Mouse (Mus musculus): ENCODE measurements around the gene Wwox. TPM values are rescaled to one million over a fixed set of nuclear protein-coding genes. Genes with fewer than 3 reads are reported as not detected.
A peak's percentile ranks its signal among the peaks of the same experiment; 100 is the strongest.

Gene Wwox
- total RNA-seq, 2 experiments from 2014 or later = 27.3 to 28.0 TPM

GRCm38 (mm10) chr8:114743185-114743915, 303.9 kb downstream of the Wwox start:
- DNase-seq = no peak

GRCm38 (mm10) chr8:114746373-114746772, 306.9 kb downstream of the Wwox start:
- DNase-seq = no peak

- no peak for DNase-seq
Measured at GRCm38 (mm10) chr8:114751376-114752135, 312.1 kb downstream of the Wwox start.

- DNase-seq = no peak
Measured at GRCm38 (mm10) chr8:114759621-114760020, 320.2 kb downstream of the Wwox start.

- no peak for DNase-seq
Measured at GRCm38 (mm10) chr8:114768536-114768935, 329.1 kb downstream of the Wwox start.

GRCm38 (mm10) chr8:114770856-114771776, 331.7 kb downstream of the Wwox start:
- peak; percentile 79 to 89 for DNase-seq

- DNase-seq = no peak
Measured at GRCm38 (mm10) chr8:114772276-114772849, 332.9 kb downstream of the Wwox start.

- DNase-seq = peak; percentile 84 to 86
Measured at GRCm38 (mm10) chr8:114773461-114774414, 334.3 kb downstream of the Wwox start.

GRCm38 (mm10) chr8:114774415-114774775, 334.9 kb downstream of the Wwox start:
- no peak for DNase-seq

GRCm38 (mm10) chr8:114775543-114775942, 336.1 kb downstream of the Wwox start:
- no peak for DNase-seq

GRCm38 (mm10) chr8:114776696-114777095, 337.2 kb downstream of the Wwox start:
- DNase-seq = peak in 1 of 2 experiments; percentile 3

GRCm38 (mm10) chr8:114777271-114777980, 338.0 kb downstream of the Wwox start:
- DNase-seq = peak; percentile 30 to 40

GRCm38 (mm10) chr8:114779002-114779401, 339.5 kb downstream of the Wwox start:
- no peak for DNase-seq

- no peak for DNase-seq
Measured at GRCm38 (mm10) chr8:114783321-114783720, 343.9 kb downstream of the Wwox start.

GRCm38 (mm10) chr8:114785834-114786233, 346.4 kb downstream of the Wwox start:
- no peak for DNase-seq

- no peak for DNase-seq
Measured at GRCm38 (mm10) chr8:114789616-114790015, 350.2 kb downstream of the Wwox start.

- DNase-seq = no peak
Measured at GRCm38 (mm10) chr8:114790754-114791153, 351.3 kb downstream of the Wwox start.

GRCm38 (mm10) chr8:114793682-114794081, 354.2 kb downstream of the Wwox start:
- no peak for DNase-seq

GRCm38 (mm10) chr8:114801428-114802134, 362.1 kb downstream of the Wwox start:
- no peak for DNase-seq

Measured in adrenal gland, postnatal 36 days (tissue).